15 mouse cellular contexts compared by ENCODE assay signal in genomic region chr15:11203084-11203483, GRCm38 (mm10).
DNase-seq lines count a peak whose midpoint lies in the region.
"Had no signal": no experiment of that assay in that cellular context is flagged by ENCODE, and none has a peak within 500 bp of the region (broad histone marks: within the 10 kb centered on the region; RNA-seq: fewer than 3 reads in every experiment).

No protein-coding gene starts in this region.

- peak; percentile 19 for DNase-seq in gastrocnemius, postnatal 10 days
- no peak for DNase-seq in gastrocnemius, postnatal 36 days
- peak; percentile 38 for DNase-seq in NIH3T3 (ENCODE audit: low read depth)
- peak; percentile 50 for DNase-seq in adipocyte (ENCODE audit: low spot score)
- DNase-seq in kidney, postnatal 10 days: no peak
- no peak for DNase-seq in heart, adult 11 months
- DNase-seq: adrenal gland, postnatal 10 days; adrenal gland, postnatal 36 days; cerebellum, adult 18-20 months; cerebellum, adult 9-10 months; cerebellum, postnatal 14 days; forebrain, postnatal 0 days; heart, adult 18-20 months; heart, postnatal 36 days; kidney, adult 11 months had no signal

- intact Hi-C loops in gastrocnemius, postnatal 36 days (cut with DNase I): no loop called here

Comparison
In these comparisons a context has a peak if more than half of its experiments do, and no peak if none do; other contexts are left out.
1. DNase-seq: peak in gastrocnemius, postnatal 10 days (single experiment), NIH3T3 (single experiment) and adipocyte (single experiment); none in gastrocnemius, postnatal 36 days (0 of 2), kidney, postnatal 10 days (single experiment) and heart, adult 11 months (single experiment).